Mouse (Mus musculus) midbrain, postnatal 0 days (tissue): ENCODE measurements around the gene Med17. TPM values are rescaled to one million over a fixed set of nuclear protein-coding genes. Genes with fewer than 3 reads are reported as not detected.

Experiments
- ATAC-seq: fragments of 200-750 bp; cut with Nextera tagmentation; 2 replicates; pipeline ENCODE4 v1.8.0; 2017; ENCODE audit warnings: moderate number of reproducible peaks, mild to moderate bottlenecking, moderate TSS enrichment, moderate library complexity; ENCODE audit not compliant: low FRiP score
- DNase-seq: peaks from one replicate; pipeline ENCODE4 v3.0.0-alpha.2; 2015; ENCODE audit warnings: low spot score
- H3K27ac ChIP-seq: fragments of 300-500 bp; sonication (generic); 2 replicates; pipeline ENCODE4 v1.5.1; 2014; ENCODE audit warnings: low read depth, mild to moderate bottlenecking, low read length, mixed read lengths
- H3K27me3 ChIP-seq: fragments of 300-500 bp; sonication (generic); 2 replicates; pipeline ENCODE4 v1.6.1; 2014; ENCODE audit warnings: low read length, control low read depth, mixed read lengths; ENCODE audit not compliant: insufficient read depth
- H3K36me3 ChIP-seq: fragments of 300-500 bp; sonication (generic); 2 replicates; pipeline ENCODE4 v1.6.1; 2014; ENCODE audit warnings: low read length, control low read depth, mixed read lengths; ENCODE audit not compliant: insufficient read depth
- H3K4me1 ChIP-seq: fragments of 300-500 bp; sonication (generic); 2 replicates; pipeline ENCODE4 v1.6.1; 2014; ENCODE audit warnings: mild to moderate bottlenecking, control low read depth, antibody characterized with exemption, low read length, mixed read lengths; ENCODE audit not compliant: insufficient read depth
- H3K4me2 ChIP-seq: fragments of 300-500 bp; sonication (generic); 2 replicates; pipeline ENCODE4 v1.6.1; 2014; ENCODE audit warnings: low read depth, mild to moderate bottlenecking, low read length, mixed read lengths; ENCODE audit not compliant: poor library complexity, severe bottlenecking
- H3K4me3 ChIP-seq: fragments of 300-500 bp; sonication (generic); 2 replicates; pipeline ENCODE4 v1.5.1; 2014; ENCODE audit warnings: low read depth, mild to moderate bottlenecking, low read length, moderate library complexity
- H3K9ac ChIP-seq: fragments of 300-500 bp; sonication (generic); replicated peaks from 2 replicates; pipeline ENCODE4 v1.6.1; 2014; ENCODE audit warnings: mild to moderate bottlenecking, low read length, moderate library complexity, mixed read lengths; ENCODE audit not compliant: poor library complexity, severe bottlenecking
- H3K9me3 ChIP-seq: fragments of 300-500 bp; sonication (generic); 2 replicates; pipeline ENCODE4 v1.6.1; 2016; ENCODE audit warnings: low read length, control low read depth
- CTCF ChIP-seq: IDR thresholded peaks from 2 replicates; pipeline ENCODE4 v1.5.1; 2016; ENCODE audit warnings: antibody characterized with exemption, mild to moderate bottlenecking
- WGBS: fragments of 180-500 bp; shearing (Covaris S2); extraction: QIAGEN DNeasy Blood & Tissue Kit; methylation state at CpG from one replicate; pipeline ENCODE4 v1.1.7; 2014; 5-methylcytosine and 5-hydroxymethylcytosine counted together
- polyA plus RNA-seq: library from polyadenylated mRNA; unstranded; fragments of >200 nt; fragmentation: Nextera tagmentation; extraction: Ambion mirVana; gene quantifications from 2 replicates; pipeline ENCODE4 v1.2.1, GENCODE M21; 2015
- total RNA-seq: library from RNA; depleted of rRNA; stranded (reverse); fragments of >200 nt; gene quantifications from 2 replicates; pipeline ENCODE4 v1.2.3, GENCODE M21; 2014

Gene Med17
- total and polyA plus RNA-seq, 2 experiments from 2014 or later = 19.4 to 28.6 TPM

- ATAC-seq (no peak), DNase-seq (no peak)
- no peak overlapping the region for H3K4me3 ChIP-seq
- no peak for TF ChIP-seq CTCF
- no peaks in the 10 kb centered on the region for H3K27me3 ChIP-seq
- no peak overlapping the region for H3K9ac ChIP-seq
- H3K36me3 ChIP-seq = peaks cover 4% of the 10 kb centered on the region; the same call in 1 of the 2 replicates
- H3K4me1 ChIP-seq = peaks cover 6% of the 10 kb centered on the region; the same call in 1 of the 2 replicates
- no peaks in the 10 kb centered on the region for H3K9me3 ChIP-seq
- H3K4me2 ChIP-seq = no peak overlapping the region
- H3K27ac ChIP-seq = no peak overlapping the region
- 90% methylated on average over 5 of the region's 5 CpGs for WGBS
Observed at GRCm38 (mm10) chr9:15300056-15300455, 20.3 kb upstream of the Med17 start.

- H3K36me3 ChIP-seq = peaks cover 4% of the 10 kb centered on the region; the same call in 1 of the 2 replicates
- peaks cover 2% of the 10 kb centered on the region; the same call in 1 of the 2 replicates for H3K4me1 ChIP-seq
- no peak overlapping the region for H3K4me3 ChIP-seq
- ATAC-seq (no peak), DNase-seq (no peak)
- no peaks in the 10 kb centered on the region for H3K27me3 ChIP-seq
- 73% methylated on average over 2 of the region's 2 CpGs for WGBS
- H3K9me3 ChIP-seq = no peaks in the 10 kb centered on the region
- TF ChIP-seq CTCF = no peak
- H3K9ac ChIP-seq = no peak overlapping the region
- H3K4me2 ChIP-seq = no peak overlapping the region
- H3K27ac ChIP-seq = no peak overlapping the region
Observed at GRCm38 (mm10) chr9:15298451-15298850, 18.7 kb upstream of the Med17 start.

- no peaks in the 10 kb centered on the region for H3K9me3 ChIP-seq
- no peak overlapping the region for H3K27ac ChIP-seq
- WGBS = 91% methylated on average over 7 of the region's 7 CpGs
- no peak overlapping the region for H3K4me3 ChIP-seq
- peaks cover 2% of the 10 kb centered on the region; the same call in 1 of the 2 replicates for H3K4me1 ChIP-seq
- H3K27me3 ChIP-seq = no peaks in the 10 kb centered on the region
- no peak overlapping the region for H3K9ac ChIP-seq
- DNase-seq (no peak), ATAC-seq (no peak)
- no peak overlapping the region for H3K4me2 ChIP-seq
- H3K36me3 ChIP-seq = peaks cover 6% of the 10 kb centered on the region; the same call in 1 of the 2 replicates
- TF ChIP-seq CTCF = no peak
Observed at GRCm38 (mm10) chr9:15297112-15297511, 17.4 kb upstream of the Med17 start.

GRCm38 (mm10) chr9:15289251-15289650 is 9.5 kb upstream of the Med17 start:
- Histone ChIP-seq H3K4me1 (no peaks in the 10 kb centered on the region), H3K4me3 (no peak overlapping the region), H3K9ac (no peak overlapping the region), H3K27ac (no peak overlapping the region), H3K36me3 (peaks cover 10% of the 10 kb centered on the region; the same call in 1 of the 2 replicates), H3K4me2 (no peak overlapping the region), H3K27me3 (no peaks in the 10 kb centered on the region), H3K9me3 (no peaks in the 10 kb centered on the region)
- WGBS = 92% methylated on average over 6 of the region's 6 CpGs
- TF ChIP-seq CTCF = no peak
- no peak for ATAC-seq
- DNase-seq = no peak

GRCm38 (mm10) chr9:15288402-15288801 is 8.7 kb upstream of the Med17 start:
- no peak overlapping the region for H3K4me2 ChIP-seq
- H3K4me1 ChIP-seq = no peaks in the 10 kb centered on the region
- no peaks in the 10 kb centered on the region for H3K9me3 ChIP-seq
- ATAC-seq (no peak), DNase-seq (no peak)
- no peak overlapping the region for H3K27ac ChIP-seq
- H3K4me3 ChIP-seq = no peak overlapping the region
- no peak overlapping the region for H3K9ac ChIP-seq
- H3K27me3 ChIP-seq = no peaks in the 10 kb centered on the region
- H3K36me3 ChIP-seq = peaks cover 10% of the 10 kb centered on the region; the same call in 1 of the 2 replicates
- no peak for TF ChIP-seq CTCF
- WGBS = 86% methylated on average over 3 of the region's 3 CpGs

- Histone ChIP-seq H3K4me3 (no peak overlapping the region), H3K9me3 (no peaks in the 10 kb centered on the region), H3K4me1 (no peaks in the 10 kb centered on the region), H3K9ac (no peak overlapping the region), H3K36me3 (peaks cover 10% of the 10 kb centered on the region; the same call in 1 of the 2 replicates), H3K4me2 (no peak overlapping the region), H3K27me3 (no peaks in the 10 kb centered on the region), H3K27ac (no peak overlapping the region)
- DNase-seq (no peak), ATAC-seq (no peak)
- 59% methylated on average over 6 of the region's 6 CpGs for WGBS
- no peak for TF ChIP-seq CTCF
Observed at GRCm38 (mm10) chr9:15287846-15288245, 8.1 kb upstream of the Med17 start.
